Mouse (Mus musculus) ES-Bruce4 (cell line): ENCODE data around the gene Atl2.

Experiments
- CTCF ChIP-seq: IDR thresholded peaks from one replicate; pipeline ENCODE4 v1.8.1; 2011; ENCODE audit warnings: low read depth, low read length
- POLR2A ChIP-seq: IDR thresholded peaks from one replicate; pipeline ENCODE4 v1.8.1; 2011; ENCODE audit warnings: low read length; ENCODE audit not compliant: insufficient read depth

GRCm38 (mm10) chr17:79934370-79934769, 38.4 kb upstream of the Atl2 start:
- TF ChIP-seq CTCF (no peak), POLR2A (no peak)
